Comparison of ENCODE assay signal across 27 mouse cellular contexts in genomic region chr5:89814552-89814951, GRCm38 (mm10).
"Had no signal": no experiment of that assay in that cellular context is flagged by ENCODE, and none has a peak within 500 bp of the region (broad histone marks: within the 10 kb centered on the region; RNA-seq: fewer than 3 reads in every experiment).

No protein-coding gene starts in this region.

- H3K4me3 ChIP-seq: heart, adult 2 months; heart, embryonic 13.5 days; heart, embryonic 15.5 days; hindbrain, embryonic 13.5 days; hindbrain, embryonic 15.5 days; intestine, embryonic 15.5 days; layer of hippocampus, adult 2 months; left cerebral cortex, adult 2 months; limb, embryonic 10.5 days; limb, embryonic 12.5 days; liver, embryonic 13.5 days; liver, embryonic 15.5 days had no signal

- ATAC-seq: inflammation-experienced regulatory T-cells, adult 6 months; intestine, embryonic 15.5 days; intestine, postnatal 0 days had no signal

- H3K4me2 ChIP-seq: heart, embryonic 11.5 days; heart, embryonic 13.5 days; heart, embryonic 15.5 days; hindbrain, embryonic 13.5 days; hindbrain, embryonic 15.5 days; intestine, embryonic 15.5 days; limb, embryonic 12.5 days; liver, embryonic 11.5 days; liver, embryonic 13.5 days; liver, embryonic 15.5 days had no signal

- H3K4me1 ChIP-seq: heart, embryonic 15.5 days; hindbrain, embryonic 15.5 days; intestine, embryonic 15.5 days; limb, embryonic 10.5 days; liver, embryonic 15.5 days had no signal

- H3K27ac ChIP-seq: heart, adult 2 months; heart, embryonic 13.5 days; heart, embryonic 15.5 days; hindbrain, embryonic 13.5 days; hindbrain, embryonic 15.5 days; intestine, embryonic 15.5 days; layer of hippocampus, adult 2 months; left cerebral cortex, adult 2 months; limb, embryonic 10.5 days; limb, embryonic 12.5 days; liver, embryonic 13.5 days; liver, embryonic 15.5 days had no signal

- H3K36me3 ChIP-seq: heart, embryonic 13.5 days; heart, embryonic 15.5 days; hindbrain, embryonic 13.5 days; hindbrain, embryonic 15.5 days; intestine, embryonic 15.5 days; limb, embryonic 10.5 days; limb, embryonic 12.5 days; liver, embryonic 13.5 days; liver, embryonic 15.5 days had no signal

- H3K9ac ChIP-seq: heart, embryonic 13.5 days; heart, embryonic 15.5 days; hindbrain, embryonic 13.5 days; hindbrain, embryonic 15.5 days; intestine, embryonic 15.5 days; limb, embryonic 12.5 days; liver, embryonic 13.5 days; liver, embryonic 15.5 days had no signal

- DNase-seq: gastrocnemius, postnatal 14 days; gastrocnemius, postnatal 36 days; heart, adult 11 months; heart, adult 2 months; heart, postnatal 14 days; heart, postnatal 36 days; kidney, adult 18-20 months; kidney, adult 8-10 months; kidney, postnatal 10 days; kidney, postnatal 25 days; kidney, postnatal 4 days; liver; liver, embryonic 13.5 days had no signal

- H3K9me3 ChIP-seq: heart, embryonic 13.5 days; heart, embryonic 15.5 days; hindbrain, embryonic 13.5 days; hindbrain, embryonic 15.5 days; intestine, embryonic 15.5 days; limb, embryonic 10.5 days; limb, embryonic 12.5 days; liver, embryonic 13.5 days; liver, embryonic 15.5 days had no signal

- H3K27me3 ChIP-seq: heart, embryonic 13.5 days; heart, embryonic 15.5 days; hindbrain, embryonic 13.5 days; hindbrain, embryonic 15.5 days; intestine, embryonic 15.5 days; limb, embryonic 12.5 days; liver, embryonic 13.5 days; liver, embryonic 15.5 days had no signal
